Mouse (Mus musculus) stomach, postnatal 0 days (tissue): ENCODE measurements around the gene Dek. TPM values are rescaled to one million over a fixed set of nuclear protein-coding genes. Genes with fewer than 3 reads are reported as not detected.

ENCODE experiments used
- ATAC-seq: fragments of 200-750 bp; cut with Nextera tagmentation; 2 replicates; pipeline ENCODE4 v1.8.0; 2017; ENCODE audit not compliant: low FRiP score, low TSS enrichment
- DNase-seq: peaks from one replicate; pipeline ENCODE4 v3.0.0-alpha.2; 2016; ENCODE audit warnings: low spot score
- H3K27ac ChIP-seq: fragments of 300-500 bp; sonication (generic); replicated peaks from 2 replicates; pipeline ENCODE4 v1.5.1; 2014; ENCODE audit warnings: mild to moderate bottlenecking, control low read depth
- H3K27me3 ChIP-seq: fragments of 300-500 bp; sonication (generic); 2 replicates; pipeline ENCODE4 v1.6.1; 2014; ENCODE audit warnings: low read length; ENCODE audit not compliant: control insufficient read depth, insufficient read depth
- H3K36me3 ChIP-seq: fragments of 300-500 bp; sonication (generic); 2 replicates; pipeline ENCODE4 v1.6.1; 2014; ENCODE audit warnings: low read length, mixed read lengths; ENCODE audit not compliant: control insufficient read depth, insufficient read depth
- H3K4me1 ChIP-seq: fragments of 300-500 bp; sonication (generic); replicated peaks from 2 replicates; pipeline ENCODE4 v1.6.1; 2014; ENCODE audit warnings: antibody characterized with exemption; ENCODE audit not compliant: control insufficient read depth, insufficient read depth
- H3K4me2 ChIP-seq: fragments of 300-500 bp; sonication (generic); replicated peaks from 2 replicates; pipeline ENCODE4 v1.6.1; 2014; ENCODE audit warnings: low read depth, mild to moderate bottlenecking, control low read depth, moderate library complexity
- H3K4me3 ChIP-seq: fragments of 300-500 bp; sonication (generic); 2 replicates; pipeline ENCODE4 v1.5.1; 2014; ENCODE audit warnings: low read depth, low read length, control low read depth
- H3K9ac ChIP-seq: fragments of 300-500 bp; sonication (generic); 2 replicates; pipeline ENCODE4 v1.6.1; 2014; ENCODE audit warnings: mild to moderate bottlenecking, low read length, control low read depth, mixed read lengths
- H3K9me3 ChIP-seq: fragments of 300-500 bp; sonication (generic); 2 replicates; pipeline ENCODE4 v1.6.1; 2016; ENCODE audit warnings: low read length; ENCODE audit not compliant: control insufficient read depth
- CTCF ChIP-seq: IDR thresholded peaks from 2 replicates; pipeline ENCODE4 v1.5.1; 2016; ENCODE audit warnings: antibody characterized with exemption, low read depth, mild to moderate bottlenecking, moderate library complexity
- EP300 ChIP-seq: optimal IDR thresholded peaks from 2 replicates; pipeline ENCODE3; 2016; ENCODE audit warnings: antibody characterized with exemption
- WGBS: fragments of 180-500 bp; shearing (Covaris S2); extraction: QIAGEN DNeasy Blood & Tissue Kit; methylation state at CpG from one replicate; pipeline ENCODE4 v1.1.7; 2014; 5-methylcytosine and 5-hydroxymethylcytosine counted together
- polyA plus RNA-seq: library from polyadenylated mRNA; unstranded; fragments of >200 nt; fragmentation: Nextera tagmentation; extraction: Ambion mirVana; gene quantifications from 2 replicates; pipeline ENCODE4 v1.2.1, GENCODE M21; 2015

Dek gene
- 114 and 133 TPM in 2 replicates for polyA plus RNA-seq

DNA sequence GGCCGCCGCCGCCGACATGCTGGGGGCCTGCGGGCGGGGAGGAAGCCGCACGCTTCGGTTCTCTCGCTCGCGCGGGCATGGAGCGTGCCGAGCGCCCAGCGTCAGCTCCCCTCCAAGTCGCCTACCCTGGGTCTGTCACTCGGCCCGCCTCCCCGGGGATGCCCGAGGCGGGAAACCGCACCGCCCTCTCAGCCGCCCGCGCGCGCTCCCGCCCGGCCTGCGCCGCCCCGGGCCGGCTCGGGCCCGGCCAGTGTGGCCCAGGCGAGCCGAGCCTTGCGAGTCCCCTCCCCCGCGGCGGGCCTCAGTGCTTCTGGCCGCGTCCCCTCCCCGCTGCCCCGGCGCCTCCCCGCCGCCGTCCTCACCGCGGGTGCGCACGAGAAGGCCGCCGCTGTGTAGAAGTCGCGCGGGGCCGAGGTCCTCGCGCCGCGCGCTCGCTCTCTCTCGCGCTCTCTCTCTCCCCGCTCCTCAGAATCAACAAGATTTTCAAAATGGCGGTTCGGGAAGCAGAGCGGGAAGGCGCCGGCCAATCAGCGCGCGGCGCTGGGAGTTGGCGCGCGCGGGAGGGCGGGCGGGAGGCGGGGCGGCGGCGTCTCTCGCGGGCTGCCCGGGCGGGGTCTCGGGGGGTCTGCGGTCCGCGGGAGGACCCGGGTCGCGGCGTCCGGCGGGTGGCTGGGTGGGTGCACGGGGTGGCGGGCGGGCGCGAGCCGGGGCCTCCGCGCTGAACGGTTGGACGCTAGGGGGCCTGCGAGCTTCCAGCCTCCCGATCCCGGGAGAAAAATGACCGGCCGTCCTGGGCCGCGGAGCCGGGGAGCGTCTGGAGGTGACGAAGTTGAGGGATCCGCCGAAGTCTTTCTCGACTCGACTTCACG lies at the start of gene Dek:
Gene Dek (minus strand): TSS at position 491 of the 869 bp plus-strand sequence.
- no peaks in the 10 kb centered on the region for H3K27me3 ChIP-seq
- WGBS, result under 1% methylated on average over 96 of the region's 129 CpGs
- H3K4me2 ChIP-seq, result peak within 1 kb of the TSS; percentile 78
- no peaks in the 10 kb centered on the region for H3K9me3 ChIP-seq
- H3K9ac ChIP-seq, result peak within 1 kb of the TSS; percentile 96
- H3K4me3 ChIP-seq, result peak within 1 kb of the TSS; percentile 96
- no peaks in the 10 kb centered on the region for H3K4me1 ChIP-seq
- H3K27ac ChIP-seq, result peak within 1 kb of the TSS; percentile 100
- peak; percentile 94 for ATAC-seq
- DNase-seq, result peak; percentile 90
- H3K36me3 ChIP-seq, result no peaks in the 10 kb centered on the region
- TF ChIP-seq CTCF, result peak; percentile 62
- TF ChIP-seq EP300, result no peak

DNA sequence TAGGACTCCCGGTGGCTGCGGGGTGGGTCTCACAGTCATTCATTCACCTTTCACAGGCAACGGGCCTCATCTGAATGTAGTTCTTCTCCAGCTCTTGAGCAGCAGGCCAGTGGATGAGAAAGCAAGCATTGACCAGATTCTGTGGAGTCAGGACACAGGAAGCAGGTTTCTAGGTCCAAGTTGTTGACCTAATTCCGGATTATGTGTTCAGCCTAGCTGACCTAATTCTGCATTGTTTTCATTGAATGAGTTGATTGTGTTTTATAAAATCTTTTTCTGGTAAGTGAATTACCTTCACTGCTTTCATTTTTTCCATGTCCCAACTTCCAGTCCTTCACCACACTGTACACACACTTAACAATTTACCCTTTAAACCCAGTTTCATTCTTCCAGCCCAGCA lies 48.9 kb upstream of the Dek start:
- Histone ChIP-seq H3K4me2 (no peak overlapping the region), H3K4me3 (no peak overlapping the region), H3K4me1 (no peaks in the 10 kb centered on the region), H3K9me3 (no peaks in the 10 kb centered on the region), H3K27ac (no peak overlapping the region), H3K36me3 (no peaks in the 10 kb centered on the region), H3K9ac (no peak overlapping the region), H3K27me3 (no peaks in the 10 kb centered on the region; the same call in 1 of the 2 replicates)
- no peak for TF ChIP-seq CTCF
- no peak for DNase-seq
- no peak for ATAC-seq
- 51% methylated on average over 4 of the region's 4 CpGs for WGBS

DNA sequence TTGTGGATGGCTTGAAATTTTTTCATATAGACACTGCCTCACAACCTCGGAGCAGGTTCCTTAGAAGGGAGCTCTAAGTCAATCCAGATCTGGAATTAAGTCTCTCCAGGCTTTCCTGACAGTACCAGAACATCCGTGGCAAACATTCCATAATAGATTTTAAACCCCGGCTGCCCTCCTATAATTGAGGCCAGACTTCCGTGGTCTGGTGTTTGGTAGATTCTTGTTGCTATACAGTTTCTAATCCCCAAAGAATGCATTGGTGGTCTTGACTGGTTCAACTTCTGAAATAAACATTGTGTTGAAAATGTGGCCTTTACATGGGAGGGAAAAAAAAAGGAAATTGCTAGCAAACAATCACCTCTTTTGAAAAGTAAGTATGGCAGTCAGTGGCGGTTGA lies 47.2 kb upstream of the Dek start:
- Histone ChIP-seq H3K4me1 (no peaks in the 10 kb centered on the region), H3K9me3 (no peaks in the 10 kb centered on the region), H3K4me3 (no peak overlapping the region), H3K27me3 (no peaks in the 10 kb centered on the region; the same call in 1 of the 2 replicates), H3K36me3 (no peaks in the 10 kb centered on the region), H3K9ac (no peak overlapping the region), H3K4me2 (no peak overlapping the region), H3K27ac (no peak overlapping the region)
- DNase-seq (no peak), ATAC-seq (no peak)
- 54% methylated on average over 5 of the region's 5 CpGs for WGBS
- no peak for TF ChIP-seq EP300
- no peak for TF ChIP-seq CTCF

DNA sequence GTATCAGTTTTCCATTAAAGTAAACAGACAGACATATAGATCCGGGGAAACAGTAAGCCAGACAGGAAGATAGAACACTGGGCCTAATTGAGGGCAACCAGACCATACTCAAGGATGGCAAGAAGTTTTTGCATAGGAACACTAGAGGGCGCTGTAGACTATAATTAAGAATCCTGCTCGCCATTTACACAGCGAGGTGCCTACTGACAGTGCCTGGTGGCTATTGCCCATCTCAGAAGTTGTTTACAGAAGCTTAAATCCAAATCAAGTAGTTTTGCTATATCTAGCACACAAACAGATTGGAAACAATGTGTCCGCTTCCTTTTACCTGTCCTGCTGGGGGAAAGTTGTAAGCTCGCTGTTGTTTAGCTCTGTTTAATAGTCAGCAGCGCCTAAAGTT lies 46.4 kb upstream of the Dek start:
- 33% methylated on average over 7 of the region's 7 CpGs for WGBS
- H3K36me3 ChIP-seq, result no peaks in the 10 kb centered on the region
- H3K4me2 ChIP-seq, result no peak overlapping the region
- H3K4me1 ChIP-seq, result no peaks in the 10 kb centered on the region
- TF ChIP-seq CTCF, result peak; percentile 88
- no peak for TF ChIP-seq EP300
- H3K9me3 ChIP-seq, result no peaks in the 10 kb centered on the region
- H3K27ac ChIP-seq, result no peak overlapping the region
- H3K27me3 ChIP-seq, result no peaks in the 10 kb centered on the region; the same call in 1 of the 2 replicates
- peak; percentile 32 for DNase-seq
- peak; percentile 65; the same call in 1 of the 2 replicates for ATAC-seq
- H3K4me3 ChIP-seq, result no peak overlapping the region
- H3K9ac ChIP-seq, result no peak overlapping the region

DNA sequence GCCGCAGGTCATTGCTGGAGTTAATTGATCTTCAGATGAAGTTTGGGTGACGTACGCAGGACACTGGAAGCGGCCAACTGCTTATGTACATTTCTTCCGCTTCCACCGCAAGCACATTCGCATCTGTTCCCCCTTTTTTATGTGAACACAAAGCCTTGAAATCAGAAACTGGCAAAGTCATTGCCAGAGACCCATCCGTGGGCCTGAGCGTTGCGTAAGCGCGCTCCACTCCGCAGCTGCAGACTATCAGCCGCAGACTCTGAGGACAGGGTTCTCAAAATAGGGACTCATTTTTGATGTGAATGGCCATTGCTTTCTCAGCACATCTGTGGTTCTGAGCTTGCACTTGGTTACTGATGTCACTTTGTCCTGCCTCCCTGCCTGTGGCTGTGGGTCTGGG lies 45.1 kb upstream of the Dek start:
- Histone ChIP-seq H3K4me3 (no peak overlapping the region), H3K27ac (no peak overlapping the region), H3K4me2 (no peak overlapping the region), H3K9ac (no peak overlapping the region), H3K36me3 (no peaks in the 10 kb centered on the region), H3K4me1 (no peaks in the 10 kb centered on the region), H3K27me3 (no peaks in the 10 kb centered on the region; the same call in 1 of the 2 replicates), H3K9me3 (no peaks in the 10 kb centered on the region)
- WGBS, result 88% methylated on average over 14 of the region's 14 CpGs
- no peak for TF ChIP-seq CTCF
- no peak for TF ChIP-seq EP300
- DNase-seq, result no peak
- no peak for ATAC-seq

DNA sequence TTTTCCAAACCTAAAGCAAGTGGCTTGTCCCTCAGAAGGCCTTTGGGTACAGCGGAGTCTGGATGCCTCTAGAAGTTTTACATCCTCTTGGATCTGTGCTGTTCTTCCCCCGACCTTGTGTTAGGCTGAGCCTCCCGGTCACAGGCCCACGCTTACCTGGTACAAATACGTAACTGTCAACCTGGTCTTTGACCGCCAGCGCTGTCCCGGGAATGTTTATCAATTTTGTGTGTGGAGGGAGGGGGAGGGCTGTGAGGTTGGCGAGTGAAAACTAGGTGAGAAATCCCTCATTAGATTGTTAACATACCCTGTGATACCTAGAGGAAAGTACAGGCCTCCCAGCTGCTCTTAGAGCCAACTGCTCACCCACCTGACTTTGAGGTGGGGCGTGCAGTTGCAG lies 44.0 kb upstream of the Dek start:
- H3K4me2 ChIP-seq, result no peak overlapping the region
- H3K36me3 ChIP-seq, result no peaks in the 10 kb centered on the region
- no peak for ATAC-seq
- TF ChIP-seq CTCF (no peak), EP300 (no peak)
- H3K27me3 ChIP-seq, result no peaks in the 10 kb centered on the region
- H3K4me3 ChIP-seq, result no peak overlapping the region
- no peak for DNase-seq
- H3K27ac ChIP-seq, result no peak overlapping the region
- WGBS, result 66% methylated on average over 10 of the region's 10 CpGs
- H3K4me1 ChIP-seq, result no peaks in the 10 kb centered on the region
- H3K9me3 ChIP-seq, result no peaks in the 10 kb centered on the region
- H3K9ac ChIP-seq, result no peak overlapping the region
